Mouse (Mus musculus) limb, embryonic 10.5 days (tissue): ENCODE data around the gene Zfp423. TPM values are rescaled to one million over a fixed set of nuclear protein-coding genes. Genes with fewer than 3 reads are reported as not detected.

Experiments used
- DNase-seq: peaks from one replicate; pipeline ENCODE4 v3.0.0-alpha.2; 2017; ENCODE audit warnings: low spot score
- H3K27ac ChIP-seq: fragments of 300-500 bp; sonication (generic); 2 replicates; pipeline ENCODE4 v1.5.1; 2016; ENCODE audit warnings: mild to moderate bottlenecking
- H3K27me3 ChIP-seq: fragments of 300-500 bp; sonication (generic); 2 replicates; pipeline ENCODE4 v1.6.1; 2016; ENCODE audit warnings: low read depth, mild to moderate bottlenecking; ENCODE audit not compliant: poor library complexity, severe bottlenecking
- H3K36me3 ChIP-seq: fragments of 300-500 bp; sonication (generic); 2 replicates; pipeline ENCODE4 v1.6.1; 2016; ENCODE audit warnings: mild to moderate bottlenecking, moderate library complexity
- H3K4me1 ChIP-seq: fragments of 300-500 bp; sonication (generic); 2 replicates; pipeline ENCODE4 v1.6.1; 2016
- H3K4me3 ChIP-seq: fragments of 300-500 bp; sonication (generic); 2 replicates; pipeline ENCODE4 v1.5.1; 2016; ENCODE audit warnings: mild to moderate bottlenecking, moderate library complexity
- H3K9me3 ChIP-seq: fragments of 300-500 bp; sonication (generic); replicated peaks from 2 replicates; pipeline ENCODE4 v1.6.1; 2016; ENCODE audit warnings: mild to moderate bottlenecking
- WGBS: fragments of 180-500 bp; shearing (Covaris S2); methylation state at CpG from one replicate; pipeline ENCODE4 v1.1.7; 2016; 5-methylcytosine and 5-hydroxymethylcytosine counted together
- polyA plus RNA-seq: library from polyadenylated mRNA; unstranded; fragments of >200 nt; fragmentation: Nextera tagmentation; extraction: Ambion mirVana; gene quantifications from 2 replicates; pipeline ENCODE4 v1.2.1, GENCODE M21; 2016

Gene Zfp423
- polyA plus RNA-seq, 1 experiment from 2014 or later = 29.4 TPM

GRCm38 (mm10) chr8:87939308-87939936 is 20.0 kb downstream of the Zfp423 start:
- peak overlapping the region; percentile 48 for H3K4me3 ChIP-seq
- peaks cover 8% of the 10 kb centered on the region for H3K36me3 ChIP-seq
- no peaks in the 10 kb centered on the region for H3K9me3 ChIP-seq
- 6% methylated on average over 8 of the region's 8 CpGs for WGBS
- H3K4me1 ChIP-seq = peaks cover 73% of the 10 kb centered on the region
- DNase-seq = no peak
- H3K27ac ChIP-seq = peak overlapping the region; percentile 81
- H3K27me3 ChIP-seq = no peaks in the 10 kb centered on the region

GRCm38 (mm10) chr8:87938351-87939232 is 20.8 kb downstream of the Zfp423 start:
- H3K36me3 ChIP-seq = peaks cover 10% of the 10 kb centered on the region
- WGBS = under 1% methylated on average over 20 of the region's 20 CpGs
- no peaks in the 10 kb centered on the region for H3K9me3 ChIP-seq
- H3K27ac ChIP-seq = peak overlapping the region; percentile 81
- peak overlapping the region; percentile 48 for H3K4me3 ChIP-seq
- peaks cover 73% of the 10 kb centered on the region for H3K4me1 ChIP-seq
- H3K27me3 ChIP-seq = no peaks in the 10 kb centered on the region
- peak; percentile 78 for DNase-seq

GRCm38 (mm10) chr8:87937211-87937610 is 22.2 kb downstream of the Zfp423 start:
- H3K36me3 ChIP-seq = peaks cover 5% of the 10 kb centered on the region; the same call in 1 of the 2 replicates
- H3K4me3 ChIP-seq = no peak overlapping the region
- no peaks in the 10 kb centered on the region for H3K27me3 ChIP-seq
- no peak for DNase-seq
- peaks cover 77% of the 10 kb centered on the region for H3K4me1 ChIP-seq
- no peaks in the 10 kb centered on the region for H3K9me3 ChIP-seq
- 83% methylated on average over 3 of the region's 3 CpGs for WGBS
- H3K27ac ChIP-seq = peak overlapping the region; percentile 81; the same call in 1 of the 2 replicates

- 92% methylated on average over 6 of the region's 6 CpGs for WGBS
- Histone ChIP-seq H3K4me3 (no peak overlapping the region), H3K27me3 (no peaks in the 10 kb centered on the region), H3K36me3 (0 out of 2 replicates have a peak, but pooled peaks cover 2% of the 10 kb centered on the region), H3K4me1 (peaks cover 83% of the 10 kb centered on the region), H3K27ac (no peak overlapping the region), H3K9me3 (no peaks in the 10 kb centered on the region)
- no peak for DNase-seq
These were observed 24.2 kb downstream of the Zfp423 start for GRCm38 (mm10) chr8:87935088-87935680.

- WGBS = 72% methylated on average over 13 of the region's 13 CpGs
- no peaks in the 10 kb centered on the region for H3K9me3 ChIP-seq
- H3K4me3 ChIP-seq = no peak overlapping the region
- H3K27ac ChIP-seq = 0 out of 2 replicates have a peak overlapping the region, but pooled peaks have one; percentile 77
- no peak for DNase-seq
- no peaks in the 10 kb centered on the region for H3K27me3 ChIP-seq
- H3K36me3 ChIP-seq = 0 out of 2 replicates have a peak, but pooled peaks cover 2% of the 10 kb centered on the region
- peaks cover 80% of the 10 kb centered on the region for H3K4me1 ChIP-seq
These were observed 25.2 kb downstream of the Zfp423 start for GRCm38 (mm10) chr8:87934175-87934574.

- WGBS = 60% methylated on average over 8 of the region's 8 CpGs
- Histone ChIP-seq H3K4me1 (peaks cover 80% of the 10 kb centered on the region), H3K27me3 (no peaks in the 10 kb centered on the region), H3K36me3 (0 out of 2 replicates have a peak, but pooled peaks cover 2% of the 10 kb centered on the region), H3K4me3 (no peak overlapping the region), H3K27ac (peak overlapping the region; percentile 77; the same call in 1 of the 2 replicates), H3K9me3 (no peaks in the 10 kb centered on the region)
- DNase-seq = no peak
These were observed 25.6 kb downstream of the Zfp423 start for GRCm38 (mm10) chr8:87933752-87934151.

GRCm38 (mm10) chr8:87928857-87929256 is 30.5 kb downstream of the Zfp423 start:
- DNase-seq = no peak
- Histone ChIP-seq H3K9me3 (no peaks in the 10 kb centered on the region), H3K36me3 (peaks cover 8% of the 10 kb centered on the region), H3K4me3 (no peak overlapping the region), H3K27me3 (no peaks in the 10 kb centered on the region), H3K4me1 (peaks cover 76% of the 10 kb centered on the region), H3K27ac (0 out of 2 replicates have a peak overlapping the region, but pooled peaks have one; percentile 3)
- WGBS = 48% methylated on average over 2 of the region's 2 CpGs

- no peaks in the 10 kb centered on the region for H3K9me3 ChIP-seq
- no peak overlapping the region for H3K4me3 ChIP-seq
- H3K4me1 ChIP-seq = peaks cover 69% of the 10 kb centered on the region
- 0 out of 2 replicates have a peak overlapping the region, but pooled peaks have one; percentile 12 for H3K27ac ChIP-seq
- WGBS = 68% methylated on average over 10 of the region's 10 CpGs
- DNase-seq = no peak
- peaks cover 11% of the 10 kb centered on the region for H3K36me3 ChIP-seq
- no peaks in the 10 kb centered on the region for H3K27me3 ChIP-seq
These were observed 32.2 kb downstream of the Zfp423 start for GRCm38 (mm10) chr8:87927034-87927830.

- H3K4me1 ChIP-seq = peaks cover 67% of the 10 kb centered on the region
- no peak overlapping the region for H3K4me3 ChIP-seq
- H3K27ac ChIP-seq = peak overlapping the region; percentile 37; the same call in 1 of the 2 replicates
- no peaks in the 10 kb centered on the region for H3K9me3 ChIP-seq
- H3K36me3 ChIP-seq = peaks cover 21% of the 10 kb centered on the region
- DNase-seq = no peak
- 75% methylated on average over 7 of the region's 7 CpGs for WGBS
- H3K27me3 ChIP-seq = no peaks in the 10 kb centered on the region
These were observed 33.1 kb downstream of the Zfp423 start for GRCm38 (mm10) chr8:87926098-87926890.

- DNase-seq = no peak
- Histone ChIP-seq H3K4me3 (no peak overlapping the region), H3K27me3 (no peaks in the 10 kb centered on the region), H3K9me3 (no peaks in the 10 kb centered on the region), H3K27ac (no peak overlapping the region), H3K36me3 (peaks cover 21% of the 10 kb centered on the region), H3K4me1 (peaks cover 61% of the 10 kb centered on the region)
- 85% methylated on average over 6 of the region's 6 CpGs for WGBS
These were observed 36.5 kb downstream of the Zfp423 start for GRCm38 (mm10) chr8:87922936-87923335.

GRCm38 (mm10) chr8:87922446-87922845 is 36.9 kb downstream of the Zfp423 start:
- peaks cover 61% of the 10 kb centered on the region for H3K4me1 ChIP-seq
- no peaks in the 10 kb centered on the region for H3K9me3 ChIP-seq
- H3K27ac ChIP-seq = no peak overlapping the region
- H3K4me3 ChIP-seq = no peak overlapping the region
- no peak for DNase-seq
- 58% methylated on average over 6 of the region's 6 CpGs for WGBS
- peaks cover 21% of the 10 kb centered on the region for H3K36me3 ChIP-seq
- no peaks in the 10 kb centered on the region for H3K27me3 ChIP-seq
